Mouse (Mus musculus) lung, embryonic 14.5 days (tissue): ENCODE results near the gene Rsu1. TPM values are rescaled to one million over a fixed set of nuclear protein-coding genes. Genes with fewer than 3 reads are reported as not detected.

Source experiments
- ATAC-seq: fragments of 200-750 bp; cut with Nextera tagmentation; 2 replicates; pipeline ENCODE4 v1.8.0; 2017; ENCODE audit warnings: mild to moderate bottlenecking, moderate TSS enrichment, moderate library complexity; ENCODE audit not compliant: insufficient read depth
- DNase-seq: peaks from one replicate; pipeline ENCODE4 v3.0.0-alpha.2; 2015
- H3K27ac ChIP-seq: fragments of 300-500 bp; sonication (generic); 2 replicates; pipeline ENCODE4 v1.5.1; 2014; ENCODE audit warnings: low read depth, mild to moderate bottlenecking, moderate library complexity
- H3K27me3 ChIP-seq: fragments of 300-500 bp; sonication (generic); 2 replicates; pipeline ENCODE4 v1.6.1; 2014; ENCODE audit warnings: low read length, control low read depth; ENCODE audit not compliant: insufficient read depth
- H3K36me3 ChIP-seq: fragments of 300-500 bp; sonication (generic); 2 replicates; pipeline ENCODE4 v1.6.1; 2014; ENCODE audit warnings: control low read depth; ENCODE audit not compliant: insufficient read depth
- H3K4me1 ChIP-seq: fragments of 300-500 bp; sonication (generic); 2 replicates; pipeline ENCODE4 v1.6.1; 2014; ENCODE audit warnings: antibody characterized with exemption, control low read depth; ENCODE audit not compliant: insufficient read depth
- H3K4me2 ChIP-seq: fragments of 300-500 bp; sonication (generic); 2 replicates; pipeline ENCODE4 v1.6.1; 2014; ENCODE audit warnings: mild to moderate bottlenecking
- H3K4me3 ChIP-seq: fragments of 300-500 bp; sonication (generic); 2 replicates; pipeline ENCODE4 v1.5.1; 2014; ENCODE audit warnings: low read depth, low read length
- H3K9ac ChIP-seq: fragments of 300-500 bp; sonication (generic); 2 replicates; pipeline ENCODE4 v1.6.1; 2014
- H3K9me3 ChIP-seq: fragments of 300-500 bp; sonication (generic); 2 replicates; pipeline ENCODE4 v1.6.1; 2016; ENCODE audit warnings: low read depth, low read length, control low read depth
- CTCF ChIP-seq: IDR thresholded peaks from 2 replicates; pipeline ENCODE4 v1.5.1; 2016; ENCODE audit warnings: antibody characterized with exemption, low read depth
- WGBS: fragments of 180-500 bp; shearing (Covaris S2); extraction: QIAGEN DNeasy Blood & Tissue Kit; methylation state at CpG from one replicate; pipeline ENCODE4 v1.1.7; 2014; 5-methylcytosine and 5-hydroxymethylcytosine counted together
- polyA plus RNA-seq: library from polyadenylated mRNA; unstranded; fragments of >200 nt; fragmentation: Nextera tagmentation; extraction: Ambion mirVana; gene quantifications from 2 replicates; pipeline ENCODE4 v1.2.1, GENCODE M21; 2014

Rsu1 gene
- polyA plus RNA-seq, 1 experiment from 2014 or later = 144 TPM

DNA sequence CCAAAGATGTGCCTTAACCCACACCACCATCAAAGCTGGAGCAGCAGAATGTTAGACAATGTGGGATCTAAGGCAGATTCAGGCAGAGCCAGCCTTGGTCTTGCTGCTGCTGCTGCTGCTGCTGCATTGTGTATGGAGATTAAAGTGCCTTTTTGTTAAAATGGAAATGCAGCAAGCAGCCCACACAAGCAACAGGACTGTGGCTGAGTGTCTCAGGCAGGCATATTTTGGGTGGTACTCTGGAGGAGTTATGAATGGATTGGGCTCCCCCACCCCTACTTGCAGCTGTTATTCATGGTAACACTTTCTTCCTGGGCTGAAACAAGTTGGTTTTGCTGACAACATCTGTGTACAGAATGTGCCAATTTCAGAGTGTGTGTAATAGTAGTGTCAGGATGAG is 199.0 kb downstream of the Rsu1 start:
- DNase-seq (no peak), ATAC-seq (no peak)
- Histone ChIP-seq H3K4me1 (no peaks in the 10 kb centered on the region), H3K9me3 (no peaks in the 10 kb centered on the region), H3K27me3 (no peaks in the 10 kb centered on the region), H3K4me3 (no peak overlapping the region), H3K27ac (no peak overlapping the region), H3K4me2 (no peak overlapping the region), H3K9ac (no peak overlapping the region), H3K36me3 (0 out of 2 replicates have a peak, but pooled peaks cover 2% of the 10 kb centered on the region)
- no peak for TF ChIP-seq CTCF

DNA sequence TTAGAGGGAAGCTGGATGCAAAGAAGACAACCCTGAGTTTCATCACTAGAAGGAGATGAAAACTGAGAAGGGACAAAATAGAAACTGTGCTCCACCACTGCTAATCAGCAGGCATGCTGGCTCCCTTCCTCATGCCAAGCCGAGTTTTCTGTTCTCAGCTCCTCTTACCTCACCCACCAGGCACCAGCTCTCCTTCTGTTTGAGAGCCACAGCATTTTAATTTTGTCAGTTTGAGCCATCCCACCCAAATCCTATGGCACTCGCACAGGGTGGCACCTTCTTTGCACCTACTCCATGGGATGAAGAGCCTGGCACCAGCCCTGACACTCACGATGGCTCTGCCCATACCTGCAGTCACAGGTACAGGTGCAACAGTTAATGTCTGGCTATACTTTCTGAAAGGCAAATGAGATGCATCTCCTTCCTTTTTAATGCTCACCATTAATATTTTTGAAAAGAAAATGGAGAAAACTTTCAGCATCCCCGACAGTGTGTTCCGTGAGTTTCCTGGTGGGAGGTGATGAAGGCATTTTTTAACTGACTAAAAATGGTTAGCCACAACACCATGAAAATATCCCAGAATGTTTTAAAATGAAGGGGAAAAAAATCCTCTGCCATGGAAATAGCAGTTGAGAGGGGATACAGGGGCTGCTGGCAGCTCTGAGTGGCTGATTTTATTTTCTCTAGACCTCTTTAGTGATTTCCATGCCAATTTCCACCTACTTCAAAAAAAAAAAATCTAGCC is 210.6 kb downstream of the Rsu1 start:
- Histone ChIP-seq H3K4me1 (no peaks in the 10 kb centered on the region), H3K9me3 (no peaks in the 10 kb centered on the region), H3K9ac (no peak overlapping the region), H3K36me3 (no peaks in the 10 kb centered on the region), H3K4me2 (no peak overlapping the region), H3K27ac (no peak overlapping the region), H3K27me3 (no peaks in the 10 kb centered on the region), H3K4me3 (no peak overlapping the region)
- DNase-seq = no peak
- 86% methylated on average over 5 of the region's 5 CpGs for WGBS
- no peak for TF ChIP-seq CTCF
- ATAC-seq = no peak

- Histone ChIP-seq H3K4me2 (no peak overlapping the region), H3K4me3 (no peak overlapping the region), H3K27me3 (no peaks in the 10 kb centered on the region), H3K27ac (no peak overlapping the region), H3K4me1 (no peaks in the 10 kb centered on the region), H3K9ac (no peak overlapping the region), H3K36me3 (no peaks in the 10 kb centered on the region), H3K9me3 (no peaks in the 10 kb centered on the region)
- no peak for TF ChIP-seq CTCF
- DNase-seq (no peak), ATAC-seq (no peak)
- 76% methylated on average over 6 of the region's 6 CpGs for WGBS
Measured at GRCm38 (mm10) chr2:13048649-13049048, 222.6 kb downstream of the Rsu1 start.

GRCm38 (mm10) chr2:13044555-13044954 is 226.7 kb downstream of the Rsu1 start:
- Histone ChIP-seq H3K9me3 (no peaks in the 10 kb centered on the region), H3K9ac (no peak overlapping the region), H3K36me3 (no peaks in the 10 kb centered on the region), H3K27me3 (no peaks in the 10 kb centered on the region), H3K4me1 (no peaks in the 10 kb centered on the region), H3K4me2 (no peak overlapping the region), H3K4me3 (no peak overlapping the region), H3K27ac (no peak overlapping the region)
- no peak for DNase-seq
- 77% methylated on average over 4 of the region's 4 CpGs for WGBS
- TF ChIP-seq CTCF = no peak
- ATAC-seq = no peak

DNA sequence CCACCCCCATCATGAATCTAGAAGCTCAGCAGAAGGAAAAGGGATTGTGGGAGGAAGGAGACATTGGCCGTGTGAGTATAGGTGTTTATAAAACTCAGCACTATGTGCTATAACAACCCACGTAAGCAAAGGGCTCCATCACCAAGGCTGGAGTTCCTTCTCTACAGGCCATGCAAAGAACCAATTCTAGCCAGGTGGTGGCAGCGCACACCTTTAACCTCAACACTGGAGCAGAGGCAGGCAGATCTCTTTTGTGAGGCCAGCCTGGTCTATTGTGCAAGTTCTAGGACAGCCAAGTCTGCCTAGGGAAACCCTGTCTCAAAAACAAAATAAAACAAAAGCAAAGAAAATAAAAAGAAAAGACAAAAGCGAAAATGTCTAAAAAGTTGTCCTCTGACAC is 231.4 kb downstream of the Rsu1 start:
- WGBS = 87% methylated on average over 4 of the region's 4 CpGs
- no peak for DNase-seq
- Histone ChIP-seq H3K4me2 (no peak overlapping the region), H3K4me1 (no peaks in the 10 kb centered on the region), H3K36me3 (no peaks in the 10 kb centered on the region), H3K9ac (no peak overlapping the region), H3K27me3 (no peaks in the 10 kb centered on the region), H3K9me3 (no peaks in the 10 kb centered on the region), H3K27ac (no peak overlapping the region), H3K4me3 (no peak overlapping the region)
- TF ChIP-seq CTCF = no peak
- no peak for ATAC-seq

- ATAC-seq = no peak
- Histone ChIP-seq H3K9me3 (no peaks in the 10 kb centered on the region), H3K36me3 (no peaks in the 10 kb centered on the region), H3K4me2 (no peak overlapping the region), H3K27me3 (no peaks in the 10 kb centered on the region), H3K9ac (no peak overlapping the region), H3K4me1 (no peaks in the 10 kb centered on the region), H3K4me3 (no peak overlapping the region), H3K27ac (no peak overlapping the region)
- 50% methylated on average over 3 of the region's 3 CpGs for WGBS
- TF ChIP-seq CTCF = no peak
- DNase-seq = no peak
Measured at GRCm38 (mm10) chr2:13038772-13039171, 232.4 kb downstream of the Rsu1 start.

Other genes starting within 250 kb of the Rsu1 start
- 1.4 and 1.5 TPM in 2 replicates for gene Cubn, start 220.4 kb upstream of the Rsu1 start, polyA plus RNA-seq